Mouse (Mus musculus): ENCODE data around the gene Ndufab1. TPM values are rescaled to one million over a fixed set of nuclear protein-coding genes. Genes with fewer than 3 reads are reported as not detected.
A peak's percentile ranks its signal among the peaks of the same experiment; 100 is the strongest.

Ndufab1 gene
- 100 to 1,000 TPM; 535 to 745 TPM for total RNA-seq (2021)
- long read RNA-seq, experiment 1, transcript Ndufab1-203 (5 exons, 1,416 nt): major isoform, 101 of 168 reads
- long read RNA-seq, experiment 1, transcript Ndufab1-201 (5 exons, 3,479 nt): minor isoform, 46 of 168 reads
- long read RNA-seq, experiment 1, partial matches to known transcripts: 1 of 168 reads
- long read RNA-seq, experiment 1, other reads (novel, unspliced or antisense): 20 of 168 reads
- long read RNA-seq, experiment 2, transcript Ndufab1-203 (5 exons, 1,416 nt): major isoform, 363 of 491 reads
- long read RNA-seq, experiment 2, transcript Ndufab1-201 (5 exons, 3,479 nt): minor isoform, 80 of 491 reads
- long read RNA-seq, experiment 2, partial matches to known transcripts: 3 of 491 reads
- long read RNA-seq, experiment 2, other reads (novel, unspliced or antisense): 41 of 491 reads

DNA sequence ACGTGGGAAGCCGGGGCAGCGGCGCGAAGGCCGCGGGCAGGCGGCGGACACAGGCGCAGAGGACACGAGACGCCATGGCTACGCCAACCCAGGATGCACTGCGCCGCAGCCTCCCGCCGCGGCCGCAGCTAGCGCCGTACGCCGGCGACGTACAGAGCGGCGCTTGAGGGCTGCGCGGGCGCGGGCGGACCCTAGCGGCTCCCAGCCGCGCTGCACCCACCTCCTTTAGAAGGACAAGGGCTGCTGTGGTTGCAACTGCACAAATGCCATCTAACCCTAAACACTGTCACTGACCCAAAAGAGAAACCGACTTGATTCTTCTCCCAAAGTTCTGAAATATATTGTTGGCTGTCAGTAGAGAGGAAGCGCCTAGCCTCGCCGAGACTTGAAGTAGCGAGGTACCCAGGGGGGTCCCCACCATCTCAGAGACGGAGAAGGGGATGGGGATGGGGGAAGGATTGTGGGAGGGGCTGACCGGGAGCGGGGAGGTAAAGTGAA, at the start of gene Ndufab1:
Ndufab1 (minus strand) TSS at position 140 of the 498 bp plus-strand sequence.
- DNase-seq (ENCODE audit: low spot score in 2 of 2): peak; percentile 81 to 85

DNA sequence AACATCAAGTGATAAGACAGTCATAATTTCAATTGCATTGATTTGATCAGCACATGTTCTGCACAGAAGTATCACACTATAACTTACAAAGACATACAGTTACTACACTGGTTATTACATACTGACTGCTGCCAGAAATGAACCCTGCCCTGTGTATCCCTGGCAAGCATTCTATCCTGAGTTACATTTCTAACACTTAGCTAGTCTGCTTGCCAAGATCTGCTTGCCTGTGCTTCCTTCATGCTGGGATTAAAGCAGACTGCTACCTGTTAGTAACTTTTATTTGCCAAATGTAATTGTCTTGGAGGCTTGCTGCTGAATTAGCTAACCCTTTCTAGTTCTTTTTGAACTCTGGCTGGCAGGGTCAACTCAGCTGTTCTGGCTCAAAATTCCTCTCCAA, 39.3 kb upstream of the Ndufab1 start:
- DNase-seq (ENCODE audit: low spot score in 2 of 2): no peak

DNA sequence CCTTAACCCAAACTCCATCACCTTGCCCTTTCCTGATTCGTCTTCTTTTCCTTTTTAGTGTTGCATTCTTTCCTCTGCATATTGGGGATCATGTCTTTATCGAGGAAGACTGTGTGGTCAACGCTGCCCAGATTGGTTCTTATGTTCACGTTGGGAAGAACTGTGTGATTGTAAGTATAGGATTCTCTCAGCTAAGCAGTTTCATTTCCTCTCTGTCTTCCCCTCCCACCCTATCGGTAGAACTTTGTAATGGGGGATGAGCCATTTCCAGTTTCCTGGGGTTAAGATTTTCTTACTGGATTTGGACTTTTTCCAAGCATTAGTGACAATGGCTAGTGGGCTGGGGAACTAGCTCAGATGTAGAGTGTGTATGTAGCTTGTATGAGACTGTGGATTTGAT, 36.5 kb upstream of the Ndufab1 start:
- no peak for DNase-seq (ENCODE audit: low spot score in 2 of 2)

DNA sequence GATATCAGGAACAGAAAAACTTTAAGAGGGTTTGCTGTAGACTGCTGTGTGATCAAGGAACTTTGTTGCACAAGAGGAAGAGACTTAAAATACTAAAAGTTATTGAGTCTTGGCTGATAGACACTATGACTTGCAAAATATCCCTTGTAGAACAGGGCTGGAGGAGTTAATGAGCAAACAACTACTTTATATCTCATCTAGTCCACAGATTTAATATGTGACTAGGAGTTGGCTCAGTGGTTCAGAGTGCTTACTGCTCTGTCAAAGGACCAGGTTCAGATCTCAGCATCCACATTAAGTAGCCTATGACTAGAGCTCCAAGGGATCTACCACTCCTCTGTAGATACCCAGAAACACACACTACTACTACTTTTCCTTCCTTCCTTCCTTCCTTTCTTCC, 35.4 kb upstream of the Ndufab1 start:
- DNase-seq (ENCODE audit: low spot score in 2 of 2): no peak

DNA sequence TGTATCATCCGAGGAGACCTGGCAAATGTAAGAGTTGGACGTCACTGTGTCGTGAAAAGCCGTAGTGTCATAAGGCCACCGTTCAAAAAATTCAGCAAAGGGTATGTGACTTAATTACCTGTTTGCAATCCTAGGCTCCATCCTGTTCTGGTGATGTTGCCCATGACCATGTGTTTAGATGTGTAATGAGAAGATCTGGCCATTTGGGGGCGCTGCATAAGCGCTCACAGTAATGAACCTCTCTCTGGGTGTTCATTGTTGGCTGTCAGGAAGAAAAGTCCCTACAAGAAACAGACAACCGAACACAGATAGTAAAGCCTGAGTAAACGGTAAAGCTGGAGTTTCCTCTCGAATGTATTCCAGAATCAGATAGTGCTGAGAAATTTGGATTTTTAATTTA, 33.4 kb upstream of the Ndufab1 start:
- DNase-seq (ENCODE audit: low spot score in 2 of 2): no peak

DNA sequence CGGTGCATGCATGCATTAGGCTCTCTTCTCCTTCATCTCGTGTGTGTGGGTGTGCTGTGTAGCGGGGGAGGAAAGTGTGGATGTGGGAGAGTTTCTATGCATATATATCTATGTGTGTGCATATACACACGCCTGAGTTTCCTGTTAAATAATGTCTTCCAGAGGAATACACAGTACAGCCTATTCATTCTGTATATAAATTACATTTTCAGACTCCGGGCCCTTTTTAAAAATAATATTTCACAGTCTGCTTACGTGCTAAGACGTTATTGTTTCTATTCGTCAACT, 31.6 kb upstream of the Ndufab1 start:
- DNase-seq (ENCODE audit: low spot score in 2 of 2): no peak

DNA sequence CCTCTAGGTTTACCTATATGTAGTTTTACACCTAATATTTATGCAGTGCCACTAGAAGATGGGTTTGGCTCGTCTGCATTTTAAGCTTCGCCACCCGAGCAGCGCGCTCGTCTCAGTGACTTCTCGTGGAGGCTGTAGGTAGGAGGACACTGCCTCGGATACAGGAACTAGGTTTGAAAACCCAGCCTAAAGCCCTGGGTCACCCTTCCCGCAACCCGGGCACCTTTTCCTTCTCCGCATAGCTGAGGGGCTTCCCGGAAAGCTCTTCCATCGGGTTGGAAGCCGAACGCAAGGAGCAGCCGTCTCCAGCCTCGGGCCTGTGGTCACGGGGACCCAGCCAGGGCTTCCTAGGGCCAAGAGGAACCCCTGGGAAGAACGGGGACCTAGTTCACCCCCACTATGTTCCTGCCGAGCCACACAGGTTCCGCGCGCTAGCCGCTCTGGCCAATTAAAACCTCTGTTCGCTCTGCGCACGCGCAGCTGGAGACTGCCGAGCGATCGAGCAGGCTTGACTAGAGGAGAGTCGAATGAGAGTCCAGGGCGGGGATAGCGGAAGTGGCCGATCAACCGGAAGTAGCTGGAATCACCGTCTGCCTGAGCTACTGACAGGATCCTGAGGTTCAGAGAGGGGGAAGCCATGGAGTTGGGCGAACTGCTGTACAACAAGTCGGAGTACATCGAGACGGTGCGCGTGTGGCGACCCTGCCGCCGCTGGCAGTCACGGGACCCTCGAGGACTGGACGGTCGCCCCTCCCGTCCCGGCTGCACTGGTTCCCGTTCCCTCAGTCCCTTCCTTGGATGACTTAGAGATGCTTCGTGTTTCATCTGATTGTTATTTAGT, 31.0 kb upstream of the Ndufab1 start, which contains the start of the genes Palb2 and Dctn5:
Palb2 (minus strand) TSS at position 489 of the 841 bp plus-strand sequence.
Dctn5 (plus strand) TSS at position 545 of the 841 bp plus-strand sequence.
- peak; percentile 97 to 98 for DNase-seq (ENCODE audit: low spot score in 2 of 2)

DNA sequence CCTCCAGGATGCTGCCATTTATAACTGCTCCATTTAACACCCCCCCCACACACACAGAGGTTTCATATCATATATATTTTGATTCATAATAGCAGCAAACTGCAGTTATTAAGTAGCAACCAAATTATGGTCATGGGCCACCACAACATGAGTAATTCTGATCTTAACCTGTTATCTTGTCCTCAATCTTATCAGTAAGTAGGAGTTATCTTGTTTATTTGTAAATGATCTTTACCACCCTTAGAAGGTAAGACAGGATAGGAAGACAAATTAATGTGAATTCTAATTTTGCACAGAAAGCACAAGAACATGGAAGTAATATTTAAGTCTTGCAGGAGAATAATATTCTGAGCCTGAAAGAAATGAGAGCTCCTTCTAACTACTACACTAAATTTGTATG, 30.1 kb upstream of the Ndufab1 start:
- no peak for DNase-seq (ENCODE audit: low spot score in 2 of 2)

DNA sequence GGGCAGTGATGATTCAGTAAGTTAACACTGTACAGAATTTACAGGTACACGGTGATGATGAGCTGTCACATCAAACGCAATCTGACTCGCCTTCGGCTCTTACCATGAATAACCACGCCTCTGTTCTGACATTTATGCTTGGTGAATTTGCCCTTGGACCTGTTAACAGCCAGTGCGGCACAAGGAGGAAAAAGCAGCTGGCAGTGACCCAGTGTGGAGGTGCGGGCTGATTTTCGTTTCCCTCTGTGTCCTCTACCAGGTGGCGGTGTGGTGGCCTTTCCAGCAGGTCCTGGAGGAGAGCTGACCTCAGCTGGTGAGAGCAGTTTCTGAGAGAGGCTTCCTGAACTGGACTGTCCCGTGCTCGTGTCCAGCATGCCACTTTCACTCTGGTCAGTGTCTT, 25.3 kb upstream of the Ndufab1 start:
- no peak for DNase-seq (ENCODE audit: low spot score in 2 of 2)

DNA sequence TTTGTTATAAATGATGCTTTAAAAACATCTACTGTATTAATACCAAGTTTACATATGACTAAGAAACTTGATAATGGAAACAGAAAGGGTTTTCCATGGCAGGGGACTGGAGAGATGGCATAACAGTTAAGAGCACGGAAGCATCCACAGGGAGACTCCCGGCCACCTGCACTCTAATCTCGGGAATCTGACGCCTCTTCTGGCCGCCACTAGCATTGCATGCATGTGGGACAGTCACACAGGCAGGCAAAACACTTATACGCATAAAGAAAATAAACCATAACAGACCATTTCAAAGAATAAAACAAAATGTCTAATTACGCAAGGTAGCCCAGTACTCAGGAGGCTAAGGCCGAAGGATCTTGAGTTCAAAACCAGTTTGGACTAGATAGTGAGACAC, 23.9 kb upstream of the Ndufab1 start:
- no peak for DNase-seq (ENCODE audit: low spot score in 2 of 2)

DNA sequence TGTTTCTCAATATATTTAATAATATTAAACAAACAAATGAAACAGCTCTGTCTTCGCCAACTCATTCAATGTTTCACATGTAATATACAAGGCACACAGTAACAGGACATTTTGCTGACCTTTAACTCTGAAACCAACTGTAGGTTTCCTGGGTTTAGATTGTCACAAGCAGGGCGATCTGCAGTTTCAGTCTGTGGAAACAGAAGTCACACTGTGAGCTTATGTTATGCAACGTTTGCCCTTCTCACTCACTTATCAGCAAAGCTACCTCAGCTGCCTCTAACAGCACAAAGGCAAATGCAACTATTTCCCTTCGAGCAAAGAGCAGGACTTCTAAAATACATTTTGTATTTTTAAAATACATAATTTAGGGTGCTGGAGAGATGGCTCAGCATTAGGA, 21.8 kb upstream of the Ndufab1 start:
- DNase-seq (ENCODE audit: low spot score in 2 of 2): no peak

DNA sequence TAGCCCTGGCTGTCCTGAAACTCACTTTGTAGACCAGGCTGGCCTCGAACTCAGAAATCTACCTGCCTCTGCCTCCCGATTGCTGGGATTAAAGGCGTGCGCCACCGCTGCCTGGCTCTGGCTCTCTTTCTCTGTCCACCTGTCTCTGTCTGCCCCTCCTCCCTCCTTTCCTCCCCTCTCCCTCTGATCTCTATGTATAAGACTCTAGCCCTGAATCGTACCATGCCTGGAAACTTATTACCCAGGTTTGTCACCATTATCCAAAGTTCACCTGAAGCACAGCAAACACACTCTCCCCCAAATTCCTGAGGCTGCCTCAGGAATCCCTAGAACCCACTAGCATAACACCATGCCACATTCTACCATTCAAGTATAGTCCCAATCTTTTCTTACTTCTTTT, 6.5 kb upstream of the Ndufab1 start:
- no peak for DNase-seq (ENCODE audit: low spot score in 2 of 2)

DNA sequence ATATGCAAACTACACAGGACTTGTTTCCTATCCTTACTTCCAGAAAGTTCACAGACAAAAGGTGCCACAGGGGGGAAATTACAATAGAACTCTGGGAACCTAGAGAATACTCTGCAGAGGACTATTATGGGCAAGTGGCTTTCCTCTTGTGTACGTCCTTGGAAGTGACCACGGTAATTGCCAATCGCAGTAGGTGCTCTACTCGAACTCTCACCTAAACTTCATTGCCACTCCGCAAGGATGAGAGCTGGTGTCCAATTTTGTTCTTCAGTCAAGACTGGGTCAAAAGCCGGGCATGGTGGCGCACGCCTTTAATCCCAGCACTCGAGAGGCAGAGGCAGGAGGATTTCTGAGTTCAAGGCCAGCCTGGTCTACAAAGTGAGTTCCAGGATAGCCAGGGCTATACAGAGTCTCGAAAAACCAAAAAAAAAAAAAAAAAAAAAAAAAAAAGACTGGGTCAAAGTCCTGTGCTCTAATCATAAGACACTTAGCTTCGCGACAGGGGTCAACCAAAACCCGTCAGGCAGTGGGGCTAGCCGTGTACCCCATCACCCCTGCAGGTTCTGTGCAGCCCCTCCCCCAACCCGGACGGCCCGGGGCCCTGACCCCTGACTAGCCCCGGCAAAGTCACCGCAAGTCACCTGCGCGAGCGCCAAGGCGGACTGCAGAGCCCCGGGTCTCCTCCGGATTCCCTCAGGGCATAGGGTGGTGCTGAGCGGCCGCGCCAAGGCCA, 506 bp downstream of the Ndufab1 start:
- peak in 1 of 2 experiments; percentile 61 for DNase-seq (ENCODE audit: low spot score in 2 of 2)

DNA sequence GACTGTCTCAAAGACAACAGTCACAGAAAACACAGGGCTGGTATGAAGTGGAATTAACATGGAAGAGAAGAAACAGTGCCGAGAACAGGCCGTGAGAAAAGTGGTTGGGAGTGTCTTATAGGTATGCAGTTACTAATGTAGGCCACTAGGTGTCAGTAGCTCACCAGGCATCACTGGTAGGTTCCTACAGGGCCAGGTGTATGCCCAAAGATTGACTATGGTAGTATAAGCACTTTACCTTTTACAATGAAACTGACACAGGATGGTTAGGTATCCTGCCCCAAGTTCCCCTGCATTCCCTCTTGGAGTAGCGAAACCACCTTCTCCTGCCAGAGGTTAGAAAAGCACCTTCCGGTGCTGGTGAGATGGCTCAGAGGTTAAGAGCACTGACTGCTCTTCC, 2.5 kb downstream of the Ndufab1 start:
- peak; percentile 16 to 25 for DNase-seq (ENCODE audit: low spot score in 2 of 2)

DNA sequence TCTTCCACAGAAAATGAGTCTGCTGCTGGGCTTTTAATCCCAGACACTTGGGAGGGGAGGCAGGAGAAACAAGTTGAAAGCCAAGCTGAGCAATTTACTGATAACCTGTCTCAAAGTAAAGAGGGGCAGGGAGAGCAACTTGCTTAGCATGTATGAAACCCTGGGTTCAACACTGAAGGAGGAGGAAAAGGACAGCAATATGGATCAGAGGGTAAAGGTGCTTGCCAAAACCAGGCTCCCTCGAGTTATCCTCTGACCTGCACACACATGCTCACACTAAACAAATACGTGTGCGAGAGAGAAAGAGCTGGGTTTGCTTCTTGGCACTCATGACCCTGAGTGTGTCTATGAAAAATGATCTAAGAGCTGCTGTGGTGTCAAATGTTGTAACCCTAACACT, 3.7 kb downstream of the Ndufab1 start:
- DNase-seq (ENCODE audit: low spot score in 2 of 2): no peak

DNA sequence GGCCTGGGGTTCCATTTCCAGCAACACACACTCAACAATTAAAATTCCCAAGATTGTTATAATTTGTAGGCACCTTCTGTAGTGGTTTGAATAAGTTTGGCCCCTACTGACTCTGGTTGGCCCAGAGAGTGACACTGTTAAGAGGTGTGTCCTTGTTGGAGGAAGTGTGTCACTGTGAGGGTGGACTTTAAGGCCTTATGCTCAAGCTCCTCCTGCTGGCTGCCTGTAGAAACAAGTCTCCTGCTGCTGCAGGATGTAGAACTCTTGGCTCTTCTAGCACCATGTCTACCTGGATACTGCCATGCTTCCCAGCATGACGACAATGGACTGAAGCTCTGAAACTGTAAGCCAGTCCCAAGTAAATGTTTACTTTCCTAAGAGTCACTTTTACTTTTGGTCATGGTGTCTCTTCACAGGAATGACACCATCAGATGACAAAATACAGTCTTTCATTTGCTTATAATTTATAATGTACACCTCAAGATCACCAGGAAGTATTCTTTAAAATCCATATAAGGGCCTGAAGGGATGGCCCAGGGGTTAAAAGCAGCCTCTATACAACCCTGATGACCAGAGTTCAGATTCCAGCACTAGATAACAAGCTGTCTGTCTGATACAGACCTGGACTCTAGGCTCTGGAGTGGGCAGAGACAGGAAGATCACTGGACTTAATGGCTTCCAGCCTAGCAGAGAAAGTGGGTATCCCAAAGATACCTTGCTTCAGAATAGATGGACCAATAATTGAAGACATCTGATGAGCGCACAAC, 6.9 kb downstream of the Ndufab1 start:
- no peak for DNase-seq (ENCODE audit: low spot score in 2 of 2)

DNA sequence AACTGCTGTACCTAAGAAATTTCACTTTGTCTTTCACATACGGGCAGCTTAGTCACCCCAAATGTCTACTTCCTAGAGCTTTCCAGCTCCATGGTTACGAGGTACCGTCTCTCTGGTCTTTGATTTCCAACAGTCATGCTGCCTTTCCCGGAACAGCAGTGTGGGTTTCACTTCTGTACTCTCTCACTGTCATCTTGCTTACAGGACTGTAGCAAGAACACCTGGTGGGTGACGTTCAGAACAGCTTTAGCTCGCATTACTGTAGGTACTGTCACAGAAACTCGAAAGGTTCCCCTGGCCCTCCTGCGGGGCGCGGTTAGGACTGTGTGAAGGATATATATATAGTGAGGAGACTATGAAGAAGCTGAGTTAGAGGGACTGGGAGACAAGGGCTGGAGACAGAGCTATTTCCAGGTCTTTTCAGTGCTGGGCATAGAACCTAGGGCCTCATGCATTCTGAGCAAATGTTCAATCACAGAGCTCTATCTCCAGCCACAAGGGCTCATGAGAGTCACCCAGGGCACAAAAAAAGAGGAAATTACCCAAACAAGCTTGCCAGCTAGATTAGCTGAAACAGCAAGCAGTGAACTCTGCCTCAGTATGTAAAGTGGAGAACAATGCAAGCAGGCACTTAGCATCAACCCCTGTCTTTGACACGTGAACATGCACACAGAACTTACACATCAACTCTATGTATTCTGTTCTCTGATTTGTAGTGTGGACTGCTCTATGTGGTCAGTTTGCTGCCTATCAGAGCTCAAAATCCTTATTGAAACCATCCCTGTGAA, 14.3 kb downstream of the Ndufab1 start:
- no peak for DNase-seq (ENCODE audit: low spot score in 2 of 2)

DNA sequence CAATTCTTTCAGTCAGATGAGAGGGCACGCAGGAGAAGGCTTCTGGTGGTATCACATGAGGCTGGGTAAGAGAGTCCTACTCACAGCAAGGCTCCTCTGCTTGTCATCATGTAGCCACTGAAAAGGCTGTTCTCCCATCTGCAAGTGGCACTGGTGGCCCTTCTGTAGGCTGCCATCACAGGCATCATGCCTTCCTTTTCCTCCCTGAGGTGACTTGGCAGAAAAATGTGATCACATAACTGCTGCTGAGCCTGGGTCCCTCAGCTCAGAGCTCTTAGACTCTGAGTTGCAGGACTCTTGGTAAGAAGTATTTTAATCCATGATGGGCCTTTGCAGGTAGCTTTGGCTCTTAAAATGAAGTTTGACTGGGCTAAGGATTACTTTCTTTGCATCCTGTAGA, 20.6 kb downstream of the Ndufab1 start:
- DNase-seq (ENCODE audit: low spot score in 2 of 2): no peak

DNA sequence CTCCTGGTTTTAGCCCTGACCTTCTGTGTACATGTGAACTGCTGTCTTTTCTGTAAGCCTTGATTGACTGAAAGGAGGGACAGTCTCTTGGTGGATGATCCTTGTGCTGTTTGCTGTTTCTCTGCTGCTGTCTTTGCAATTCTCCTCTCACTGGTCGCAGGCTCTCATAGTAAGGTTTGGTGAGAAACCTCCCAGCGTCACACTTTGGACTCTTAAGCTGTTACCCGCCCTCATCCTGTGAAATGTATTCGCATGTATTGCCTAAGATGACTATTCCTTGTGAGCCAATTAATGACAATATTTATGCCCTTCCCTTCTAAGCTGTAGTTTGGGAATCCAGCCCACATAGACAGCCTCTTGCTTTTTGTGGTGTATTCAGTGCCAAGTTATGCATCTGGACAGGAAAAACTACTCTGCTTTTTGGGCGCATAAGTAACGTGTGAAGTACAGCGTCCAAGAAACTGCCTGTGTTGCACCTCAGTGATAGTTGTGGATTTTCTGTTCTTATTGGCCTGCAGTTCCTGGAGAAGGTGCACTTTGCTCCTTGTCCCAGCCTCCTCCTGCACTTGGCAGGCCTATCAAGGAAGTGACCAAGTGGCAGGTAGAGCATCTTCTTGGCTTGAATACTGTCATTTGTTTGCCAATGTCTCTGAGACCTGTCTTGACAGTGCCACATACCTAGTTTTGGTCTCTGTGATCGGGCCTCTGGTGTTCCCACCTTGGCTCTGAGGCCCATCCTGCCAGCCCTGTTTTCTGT, 21.7 kb downstream of the Ndufab1 start:
- DNase-seq (ENCODE audit: low spot score in 2 of 2): no peak

Data from adrenal gland, adult 18-20 months (tissue).